Comparison of ENCODE assay signal across 10 mouse cellular contexts in the genomic region with DNA sequence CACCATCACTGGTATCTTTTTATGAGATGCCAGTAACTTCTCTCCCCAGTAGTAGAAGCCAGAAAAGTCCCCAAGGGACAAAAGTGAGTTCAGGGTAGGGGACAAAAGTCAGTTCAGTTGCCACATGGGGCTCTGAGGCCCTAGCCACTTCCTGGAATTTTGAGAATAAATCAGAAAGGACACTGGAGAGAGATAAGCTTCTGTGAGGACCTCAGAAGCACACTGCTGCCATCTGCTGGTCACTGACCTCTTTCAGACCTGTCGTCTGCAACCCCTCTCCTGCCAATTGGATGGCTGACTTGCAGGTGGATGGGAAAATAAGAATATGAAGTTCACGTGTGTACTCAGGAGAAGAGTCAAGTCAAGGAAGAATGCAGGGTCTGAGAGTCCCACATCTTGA. TPM values are rescaled to one million over a fixed set of nuclear protein-coding genes. Genes with fewer than 3 reads are reported as not detected.
A peak's percentile ranks its signal among the peaks of the same experiment; 100 is the strongest.
DNase-seq lines count a peak whose midpoint lies in the region; ATAC-seq lines count a peak whose summit lies in the region.
"Had no signal": no experiment of that assay in that cellular context is flagged by ENCODE, and none has a peak within 500 bp of the region (broad histone marks: within the 10 kb centered on the region; RNA-seq: fewer than 3 reads in every experiment).

No protein-coding gene starts in this region.

- peak; percentile 30 for DNase-seq in 3134 (ENCODE audit: extremely low read depth, insufficient read length, low spot score)
- peak; percentile 75 for DNase-seq in ZHBTc4 (ENCODE audit: low read depth, low spot score)
- peak; percentile 53 for DNase-seq in heart, adult 8-10 months (ENCODE audit: low spot score)
- peak; percentile 93 for DNase-seq in kidney, postnatal 10 days
- DNase-seq in thymus, postnatal 14 days: peak; percentile 44

- 3% methylated on average over 2 of the region's 2 CpGs for WGBS in liver, embryonic 16.5 days (ENCODE audit: insufficient replicate concordance)
- whole genome bisulfite sequencing in neural tube, embryonic 14.5 days: 15% methylated on average over 2 of the region's 2 CpGs

- H3K36me3 ChIP-seq in liver, embryonic 16.5 days (ENCODE audit: control insufficient read depth, insufficient read depth): no peaks in the 10 kb centered on the region
- no peaks in the 10 kb centered on the region for H3K36me3 ChIP-seq in neural tube, embryonic 14.5 days (ENCODE audit: control insufficient read depth, insufficient read depth, low read length)
- H3K36me3 ChIP-seq: embryonic facial prominence, embryonic 12.5 days had no signal

- no peak overlapping the region for H3K4me2 ChIP-seq in liver, embryonic 16.5 days (ENCODE audit: low read depth, low read length)
- H3K4me2 ChIP-seq in neural tube, embryonic 14.5 days (ENCODE audit: low read depth, low read length): no peak overlapping the region
- H3K4me2 ChIP-seq: embryonic facial prominence, embryonic 12.5 days had no signal

- H3K9ac ChIP-seq in liver, embryonic 16.5 days (ENCODE audit: low read depth, low read length): no peak overlapping the region
- no peak overlapping the region for H3K9ac ChIP-seq in neural tube, embryonic 14.5 days (replicated peaks; ENCODE audit: low read depth, low read length)
- H3K9ac ChIP-seq: embryonic facial prominence, embryonic 12.5 days had no signal

- peak; percentile 63 for ATAC-seq in common myeloid progenitor, adult 5-6 weeks (replicated peaks; ENCODE audit: low read depth, poor library complexity, severe bottlenecking)
- ATAC-seq in liver, embryonic 16.5 days (ENCODE audit: low read depth): peak; percentile 40; the same call in 1 of the 2 replicates
- ATAC-seq in neural tube, embryonic 14.5 days (ENCODE audit: low read depth): peak; percentile 53

- H3K27me3 ChIP-seq in liver, embryonic 16.5 days (ENCODE audit: control insufficient read depth, insufficient read depth, low read depth, low read length): no peaks in the 10 kb centered on the region
- H3K27me3 ChIP-seq in neural tube, embryonic 14.5 days (ENCODE audit: control insufficient read depth, insufficient read depth, low read length): no peaks in the 10 kb centered on the region
- H3K27me3 ChIP-seq: embryonic facial prominence, embryonic 12.5 days had no signal

- no peaks in the 10 kb centered on the region for H3K4me1 ChIP-seq in liver, embryonic 16.5 days (ENCODE audit: control insufficient read depth, low read depth, low read length)
- H3K4me1 ChIP-seq in neural tube, embryonic 14.5 days (ENCODE audit: control insufficient read depth, insufficient read depth, low read length): no peaks in the 10 kb centered on the region
- H3K4me1 ChIP-seq: embryonic facial prominence, embryonic 12.5 days had no signal

- no peaks in the 10 kb centered on the region for H3K9me3 ChIP-seq in liver, embryonic 16.5 days (replicated peaks; ENCODE audit: control insufficient read depth, low read length)
- no peaks in the 10 kb centered on the region for H3K9me3 ChIP-seq in neural tube, embryonic 14.5 days (ENCODE audit: control insufficient read depth, low read length)
- H3K9me3 ChIP-seq: embryonic facial prominence, embryonic 12.5 days had no signal

- H3K4me3 ChIP-seq in liver, embryonic 16.5 days (ENCODE audit: low read depth, low read length): no peak overlapping the region
- H3K4me3 ChIP-seq in neural tube, embryonic 14.5 days (ENCODE audit: low read depth, low read length): no peak overlapping the region
- H3K4me3 ChIP-seq: embryonic facial prominence, embryonic 12.5 days had no signal

- H3K27ac ChIP-seq in liver, embryonic 16.5 days (ENCODE audit: low read length): no peak overlapping the region
- H3K27ac ChIP-seq in neural tube, embryonic 14.5 days (ENCODE audit: low read depth, low read length): no peak overlapping the region
- H3K27ac ChIP-seq: embryonic facial prominence, embryonic 12.5 days had no signal

RNA-seq across cellular contexts. Expression of gene Serpina12, which starts 25.4 kb away (rescaled TPM):
- total RNA-seq in common myeloid progenitor, adult 5-6 weeks (2017): 0.05 TPM in 1 of 2 replicates, not detected in the other
- not detected for total RNA-seq in heart, adult 8-10 months (2022)
- polyA plus RNA-seq in liver, embryonic 16.5 days (2015; fragmentation: Nextera tagmentation; extraction: Ambion mirVana): 0.07 TPM in 1 of 2 replicates, not detected in the other
- not detected in 2 replicates for polyA plus RNA-seq in neural tube, embryonic 14.5 days (2014; fragmentation: Nextera tagmentation; extraction: Ambion mirVana)
- polyA plus RNA-seq: embryonic facial prominence, embryonic 12.5 days; stomach, embryonic 16.5 days had no signal

RNA-seq across cellular contexts. Expression of gene Serpina5, which starts 31.3 kb away (rescaled TPM):
- not detected in 2 replicates for total RNA-seq in common myeloid progenitor, adult 5-6 weeks (2017)
- not detected for total RNA-seq in heart, adult 8-10 months (2022)
- polyA plus RNA-seq in liver, embryonic 16.5 days (2015; fragmentation: Nextera tagmentation; extraction: Ambion mirVana): 0.09 and 0.13 TPM in 2 replicates
- not detected in 2 replicates for polyA plus RNA-seq in neural tube, embryonic 14.5 days (2014; fragmentation: Nextera tagmentation; extraction: Ambion mirVana)
- polyA plus RNA-seq: embryonic facial prominence, embryonic 12.5 days; stomach, embryonic 16.5 days had no signal

RNA-seq across cellular contexts. Expression of gene Serpina3a, which starts 42.9 kb away (rescaled TPM):
- not detected in 2 replicates for total RNA-seq in common myeloid progenitor, adult 5-6 weeks (2017)
- total RNA-seq in heart, adult 8-10 months (2022): not detected
- polyA plus RNA-seq in liver, embryonic 16.5 days (2015; fragmentation: Nextera tagmentation; extraction: Ambion mirVana): not detected in 2 replicates
- not detected in 2 replicates for polyA plus RNA-seq in neural tube, embryonic 14.5 days (2014; fragmentation: Nextera tagmentation; extraction: Ambion mirVana)
- polyA plus RNA-seq: embryonic facial prominence, embryonic 12.5 days; stomach, embryonic 16.5 days had no signal

RNA-seq across cellular contexts. Expression of gene Serpina9, which starts 56.1 kb away (rescaled TPM):
- total RNA-seq in common myeloid progenitor, adult 5-6 weeks (2017): not detected in 2 replicates
- under 1 TPM in 3 of 4 experiments, not detected in 1; 0.08 to 0.11 (median 0.09) TPM for total RNA-seq in heart, adult 8-10 months (2022)
- polyA plus RNA-seq in liver, embryonic 16.5 days (2015; fragmentation: Nextera tagmentation; extraction: Ambion mirVana): not detected in 2 replicates
- polyA plus RNA-seq in neural tube, embryonic 14.5 days (2014; fragmentation: Nextera tagmentation; extraction: Ambion mirVana): not detected in 2 replicates

RNA-seq across cellular contexts. Expression of gene Serpina3b, which starts 58.2 kb away (rescaled TPM):
- total RNA-seq in common myeloid progenitor, adult 5-6 weeks (2017): 0.10 and 0.27 TPM in 2 replicates
- not detected for total RNA-seq in heart, adult 8-10 months (2022)
- 0.17 and 0.23 TPM in 2 replicates for polyA plus RNA-seq in liver, embryonic 16.5 days (2015; fragmentation: Nextera tagmentation; extraction: Ambion mirVana)
- not detected in 2 replicates for polyA plus RNA-seq in neural tube, embryonic 14.5 days (2014; fragmentation: Nextera tagmentation; extraction: Ambion mirVana)
- polyA plus RNA-seq: embryonic facial prominence, embryonic 12.5 days; stomach, embryonic 16.5 days had no signal

Comparison
In these comparisons a context has a peak if more than half of its experiments do, and no peak if none do; other contexts are left out.
1. DNase-seq: peak in every context shown above with its lines; median percentile 93 in kidney, postnatal 10 days; 75 in ZHBTc4; 53 in heart, adult 8-10 months; 44 in thymus, postnatal 14 days; 30 in 3134.